Mouse (Mus musculus): ENCODE results near the gene H2-Eb2. TPM values are rescaled to one million over a fixed set of nuclear protein-coding genes. Genes with fewer than 3 reads are reported as not detected.

Gene H2-Eb2
- polyA plus RNA-seq, 1 experiment = not detected

- H3K27me3 ChIP-seq (ENCODE audit: control insufficient read depth, insufficient read depth, low read length) = no peaks in the 10 kb centered on the region
- TF ChIP-seq CTCF (IDR thresholded peaks at IDR 0.05; ENCODE audit: control insufficient read depth, insufficient read depth, insufficient replicate concordance, low read depth, low read length) (no peak), POLR2A (IDR thresholded peaks at IDR 0.05; ENCODE audit: control insufficient read depth, low read depth, low read length) (no peak)
These were observed 5.7 kb downstream of the H2-Eb2 start for GRCm38 (mm10) chr17:34331200-34331599.

DNA sequence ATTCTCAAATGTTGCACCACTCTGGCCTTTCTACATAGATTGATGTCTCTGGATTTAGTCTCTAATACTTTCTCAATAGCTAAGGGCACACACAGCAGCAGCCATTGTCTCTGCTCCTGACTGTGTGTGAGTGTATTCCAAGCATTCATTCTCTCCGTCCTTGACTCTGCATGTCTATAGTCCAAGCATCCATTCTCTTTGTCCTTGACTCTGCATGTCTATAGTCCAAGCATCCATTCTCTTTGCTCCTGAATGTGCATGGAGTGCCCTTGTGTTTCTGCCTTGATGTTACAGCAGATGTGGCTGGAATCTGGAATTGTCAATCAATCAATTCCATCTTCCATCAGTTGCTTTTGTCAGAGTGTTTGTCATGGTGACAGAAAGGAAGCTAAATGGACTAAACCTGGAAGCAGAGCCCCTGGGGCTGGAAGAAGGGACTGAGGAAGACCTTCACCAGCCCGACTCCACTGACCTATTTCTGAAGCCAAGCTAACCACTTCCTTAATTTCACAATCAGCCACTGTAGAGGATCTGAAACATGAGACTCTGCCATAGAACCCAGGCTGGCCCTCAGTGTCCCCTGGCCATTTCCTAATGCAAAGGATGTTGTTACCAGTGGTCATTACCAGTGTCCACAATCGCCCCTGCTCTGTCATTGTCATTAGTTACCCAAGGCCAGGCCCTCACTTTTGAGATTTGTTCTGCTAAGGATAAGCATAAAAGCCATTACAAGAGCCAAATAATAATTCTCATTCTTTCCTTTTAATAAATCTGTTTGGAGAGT is 15.3 kb downstream of the H2-Eb2 start:
- Histone ChIP-seq H3K27me3 (ENCODE audit: control insufficient read depth, insufficient read depth, low read length) (no peaks in the 10 kb centered on the region), H3K4me1 (ENCODE audit: control insufficient read depth, insufficient read depth, low read length) (no peaks in the 10 kb centered on the region), H3K4me3 (ENCODE audit: control insufficient read depth, low read depth, low read length) (no peak overlapping the region), H3K27ac (ENCODE audit: control insufficient read depth, insufficient read depth, low read depth, low read length) (no peak overlapping the region), H3K36me3 (ENCODE audit: control insufficient read depth, insufficient read depth, low read length) (no peaks in the 10 kb centered on the region)
- no peak for TF ChIP-seq POLR2A (IDR thresholded peaks at IDR 0.05; ENCODE audit: control insufficient read depth, low read depth, low read length)
- no peak for TF ChIP-seq CTCF (IDR thresholded peaks at IDR 0.05; ENCODE audit: control insufficient read depth, insufficient read depth, insufficient replicate concordance, low read depth, low read length)

More at GRCm38 (mm10) chr17:34331200-34331599, 5.7 kb downstream of the H2-Eb2 start:
- Histone ChIP-seq H3K4me1 (ENCODE audit: control insufficient read depth, insufficient read depth, low read length) (no peaks in the 10 kb centered on the region), H3K27ac (ENCODE audit: control insufficient read depth, insufficient read depth, low read depth, low read length) (no peak overlapping the region), H3K4me3 (ENCODE audit: control insufficient read depth, low read depth, low read length) (no peak overlapping the region), H3K36me3 (ENCODE audit: control insufficient read depth, insufficient read depth, low read length) (no peaks in the 10 kb centered on the region)

- TF ChIP-seq CTCF (IDR thresholded peaks at IDR 0.05; ENCODE audit: control insufficient read depth, insufficient read depth, insufficient replicate concordance, low read depth, low read length) = no peak
- H3K4me3 ChIP-seq (ENCODE audit: control insufficient read depth, low read depth, low read length) = no peak overlapping the region
- no peaks in the 10 kb centered on the region for H3K27me3 ChIP-seq (ENCODE audit: control insufficient read depth, insufficient read depth, low read length)
- H3K36me3 ChIP-seq (ENCODE audit: control insufficient read depth, insufficient read depth, low read length) = no peaks in the 10 kb centered on the region
- H3K27ac ChIP-seq (ENCODE audit: control insufficient read depth, insufficient read depth, low read depth, low read length) = no peak overlapping the region
- no peaks in the 10 kb centered on the region for H3K4me1 ChIP-seq (ENCODE audit: control insufficient read depth, insufficient read depth, low read length)
These were observed 19.4 kb downstream of the H2-Eb2 start for GRCm38 (mm10) chr17:34344882-34345281.

DNA sequence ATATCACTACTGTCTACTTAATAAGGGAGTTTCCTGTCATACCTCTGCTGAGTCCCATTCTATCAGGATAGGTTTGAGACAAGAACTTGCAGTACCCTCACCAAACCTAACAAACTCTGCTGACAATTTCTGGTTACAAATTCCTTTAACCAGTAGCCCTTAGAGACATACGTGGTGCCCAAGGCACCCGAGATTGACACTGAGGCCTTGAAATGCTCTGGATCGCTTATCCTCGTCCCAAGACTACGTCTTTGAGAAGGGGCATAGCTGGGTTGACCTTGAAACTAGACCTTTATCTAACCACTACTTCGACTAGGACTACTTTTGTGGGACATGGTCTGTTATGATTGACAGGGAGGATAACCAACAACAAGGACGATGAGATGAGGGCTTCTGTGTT is 20.0 kb downstream of the H2-Eb2 start:
- no peak overlapping the region for H3K4me3 ChIP-seq (ENCODE audit: control insufficient read depth, low read depth, low read length)
- no peak for TF ChIP-seq CTCF (IDR thresholded peaks at IDR 0.05; ENCODE audit: control insufficient read depth, insufficient read depth, insufficient replicate concordance, low read depth, low read length)
- no peaks in the 10 kb centered on the region for H3K27me3 ChIP-seq (ENCODE audit: control insufficient read depth, insufficient read depth, low read length)
- no peaks in the 10 kb centered on the region for H3K4me1 ChIP-seq (ENCODE audit: control insufficient read depth, insufficient read depth, low read length)
- no peak overlapping the region for H3K27ac ChIP-seq (ENCODE audit: control insufficient read depth, insufficient read depth, low read depth, low read length)
- H3K36me3 ChIP-seq (ENCODE audit: control insufficient read depth, insufficient read depth, low read length) = no peaks in the 10 kb centered on the region

- Histone ChIP-seq H3K27me3 (ENCODE audit: control insufficient read depth, insufficient read depth, low read length) (no peaks in the 10 kb centered on the region), H3K27ac (ENCODE audit: control insufficient read depth, insufficient read depth, low read depth, low read length) (no peak overlapping the region), H3K4me1 (ENCODE audit: control insufficient read depth, insufficient read depth, low read length) (no peaks in the 10 kb centered on the region), H3K36me3 (ENCODE audit: control insufficient read depth, insufficient read depth, low read length) (no peaks in the 10 kb centered on the region), H3K4me3 (ENCODE audit: control insufficient read depth, low read depth, low read length) (no peak overlapping the region)
- no peak for TF ChIP-seq POLR2A (IDR thresholded peaks at IDR 0.05; ENCODE audit: control insufficient read depth, low read depth, low read length)
- TF ChIP-seq CTCF (IDR thresholded peaks at IDR 0.05; ENCODE audit: control insufficient read depth, insufficient read depth, insufficient replicate concordance, low read depth, low read length) = no peak
These were observed 20.6 kb downstream of the H2-Eb2 start for GRCm38 (mm10) chr17:34346041-34346440.

- TF ChIP-seq CTCF (IDR thresholded peaks at IDR 0.05; ENCODE audit: control insufficient read depth, insufficient read depth, insufficient replicate concordance, low read depth, low read length) = no peak
- no peak for TF ChIP-seq POLR2A (IDR thresholded peaks at IDR 0.05; ENCODE audit: control insufficient read depth, low read depth, low read length)
- Histone ChIP-seq H3K27me3 (ENCODE audit: control insufficient read depth, insufficient read depth, low read length) (no peaks in the 10 kb centered on the region), H3K36me3 (ENCODE audit: control insufficient read depth, insufficient read depth, low read length) (no peaks in the 10 kb centered on the region), H3K4me1 (ENCODE audit: control insufficient read depth, insufficient read depth, low read length) (no peaks in the 10 kb centered on the region), H3K27ac (ENCODE audit: control insufficient read depth, insufficient read depth, low read depth, low read length) (no peak overlapping the region), H3K4me3 (ENCODE audit: control insufficient read depth, low read depth, low read length) (no peak overlapping the region)
These were observed 22.3 kb downstream of the H2-Eb2 start for GRCm38 (mm10) chr17:34347606-34348308.

DNA sequence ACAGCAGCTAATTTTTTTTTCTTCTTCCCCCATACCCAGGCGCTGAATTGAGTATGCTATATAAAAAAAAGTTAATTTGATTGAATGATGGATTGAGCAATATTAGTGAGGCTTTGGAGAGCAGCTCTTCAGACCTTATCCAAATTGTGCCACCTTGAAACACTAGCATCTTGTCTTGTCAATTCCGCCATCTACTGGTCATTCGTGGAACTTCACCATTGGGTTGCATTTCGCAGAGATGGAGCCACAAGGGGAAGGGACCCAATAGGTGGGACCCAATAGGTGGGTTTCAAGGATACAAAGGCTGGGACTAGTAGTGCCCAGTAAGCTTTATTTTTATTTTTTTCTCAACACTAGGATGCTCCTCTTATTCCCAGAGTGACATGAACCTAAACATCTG is 24.0 kb downstream of the H2-Eb2 start:
- Histone ChIP-seq H3K27ac (ENCODE audit: control insufficient read depth, insufficient read depth, low read depth, low read length) (no peak overlapping the region), H3K27me3 (ENCODE audit: control insufficient read depth, insufficient read depth, low read length) (no peaks in the 10 kb centered on the region), H3K4me1 (ENCODE audit: control insufficient read depth, insufficient read depth, low read length) (no peaks in the 10 kb centered on the region), H3K36me3 (ENCODE audit: control insufficient read depth, insufficient read depth, low read length) (no peaks in the 10 kb centered on the region), H3K4me3 (ENCODE audit: control insufficient read depth, low read depth, low read length) (no peak overlapping the region)
- TF ChIP-seq CTCF (IDR thresholded peaks at IDR 0.05; ENCODE audit: control insufficient read depth, insufficient read depth, insufficient replicate concordance, low read depth, low read length) (peak; percentile 62; the same call in 1 of the 2 replicates), POLR2A (IDR thresholded peaks at IDR 0.05; ENCODE audit: control insufficient read depth, low read depth, low read length) (no peak)

All from testis, adult 2 months (tissue).